Mouse (Mus musculus) embryo, embryonic 11.5 days (tissue): Measurements from ENCODE around the gene 1700022I11Rik.
"Not testable (repeated sequence)": the region's sequence is repeated elsewhere in the genome, so short reads cannot be mapped to it uniquely, and the experiment has no call there.

ENCODE experiments used
- DNase-seq: peaks from one replicate; pipeline ENCODE4 v3.0.0-alpha.2; 2012; ENCODE audit warnings: low read depth, low spot score

1700022I11Rik gene

DNA sequence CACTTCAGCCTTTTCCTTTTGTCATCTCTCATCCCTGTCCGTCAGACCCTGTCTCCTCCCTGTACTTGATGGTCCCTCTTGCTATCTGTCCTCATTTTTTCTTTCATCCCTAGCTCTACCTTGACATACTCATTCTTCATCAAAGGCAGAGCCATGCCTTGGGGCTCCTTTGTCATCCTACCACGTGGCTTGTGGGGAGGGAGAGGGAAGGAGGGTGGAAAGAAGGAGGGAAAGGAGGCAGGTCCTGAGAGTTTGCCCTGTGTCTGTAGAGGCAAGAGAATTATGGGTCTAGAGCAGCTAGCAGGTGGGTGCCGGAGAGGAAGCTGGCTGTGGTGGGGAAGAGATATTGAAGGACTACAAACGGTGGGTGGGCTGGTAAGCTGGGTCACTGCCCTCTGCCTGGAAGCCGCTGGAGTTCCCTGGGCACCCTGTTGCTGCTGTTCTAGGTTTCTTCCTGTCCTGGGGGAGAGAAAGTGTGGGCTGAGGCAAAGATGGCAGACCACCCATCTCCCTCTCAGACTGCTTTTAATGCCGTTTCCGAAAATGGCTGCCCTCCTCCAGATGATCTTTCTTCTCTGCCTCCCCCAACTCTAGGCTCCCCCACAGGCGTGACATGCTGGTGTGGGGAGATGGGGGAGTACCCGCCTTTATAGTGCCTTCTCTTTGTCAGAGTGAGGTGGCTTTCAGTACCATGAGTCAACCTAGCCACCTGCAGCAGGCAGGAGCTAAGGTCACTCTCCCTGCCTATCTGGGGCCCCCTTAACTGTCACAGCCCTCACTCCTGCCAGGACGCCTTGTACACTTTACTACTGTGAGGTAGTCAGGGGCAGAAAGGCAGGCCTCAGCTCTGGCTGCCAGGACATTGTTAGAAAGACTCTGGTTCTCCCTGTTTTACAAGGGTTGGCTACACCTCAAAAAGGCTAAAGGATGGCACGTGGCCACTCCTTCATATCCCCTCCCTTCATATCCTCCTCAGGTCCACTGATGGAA is 17.9 kb upstream of the 1700022I11Rik start:
- no peak for DNase-seq

DNA sequence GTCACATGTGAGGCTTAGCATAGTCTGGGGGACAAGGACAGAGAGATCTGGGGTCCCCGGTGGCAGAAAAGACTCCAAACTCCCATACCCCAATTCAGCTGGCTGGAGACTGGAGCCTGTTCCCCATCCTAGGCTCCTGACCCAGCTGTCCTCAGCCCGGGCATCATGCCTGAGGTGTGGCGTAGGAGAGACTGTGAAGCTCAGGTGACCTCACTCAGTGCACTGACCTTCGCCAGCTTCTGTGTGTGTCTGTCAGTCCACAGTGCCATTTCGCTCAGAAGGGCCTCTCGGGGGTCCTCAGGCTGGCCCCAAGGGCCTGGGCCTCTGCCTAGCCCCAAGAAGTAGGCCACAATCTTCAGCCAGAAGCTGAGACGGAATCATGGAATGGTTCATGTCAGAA is 16.8 kb upstream of the 1700022I11Rik start:
- no peak for DNase-seq

DNA sequence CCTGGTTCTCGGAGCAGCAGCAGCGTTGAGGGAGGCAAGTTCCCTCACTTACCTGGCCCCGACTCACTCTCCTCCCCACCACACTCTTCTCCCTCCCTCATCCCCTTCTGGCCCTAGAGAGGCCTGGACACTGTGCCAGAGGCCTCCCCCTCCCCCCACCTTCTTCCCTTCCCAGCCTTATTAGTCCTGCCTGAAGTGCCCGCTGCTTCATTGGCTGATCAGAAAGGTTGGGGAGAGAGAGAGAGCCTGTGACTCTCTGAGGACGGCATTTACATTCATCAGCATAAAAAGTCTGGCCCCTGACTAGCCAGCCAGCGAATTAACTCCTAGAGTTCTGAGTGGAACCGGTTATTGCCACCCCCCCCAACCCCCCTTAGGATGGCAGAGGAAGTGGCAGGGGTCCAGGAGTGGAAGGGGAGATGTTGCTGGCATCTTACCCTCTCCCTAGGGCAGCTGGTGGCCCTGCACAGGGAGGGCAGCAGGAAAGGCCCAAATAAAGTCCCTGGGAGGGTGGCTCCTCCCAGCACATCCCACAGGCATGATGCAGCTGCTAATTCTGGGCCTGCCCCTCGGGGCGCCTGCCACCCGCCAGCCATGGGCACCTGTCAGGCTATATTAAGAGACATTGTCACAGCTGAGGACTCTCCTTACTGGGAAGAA is 15.8 kb upstream of the 1700022I11Rik start:
- no peak for DNase-seq

DNA sequence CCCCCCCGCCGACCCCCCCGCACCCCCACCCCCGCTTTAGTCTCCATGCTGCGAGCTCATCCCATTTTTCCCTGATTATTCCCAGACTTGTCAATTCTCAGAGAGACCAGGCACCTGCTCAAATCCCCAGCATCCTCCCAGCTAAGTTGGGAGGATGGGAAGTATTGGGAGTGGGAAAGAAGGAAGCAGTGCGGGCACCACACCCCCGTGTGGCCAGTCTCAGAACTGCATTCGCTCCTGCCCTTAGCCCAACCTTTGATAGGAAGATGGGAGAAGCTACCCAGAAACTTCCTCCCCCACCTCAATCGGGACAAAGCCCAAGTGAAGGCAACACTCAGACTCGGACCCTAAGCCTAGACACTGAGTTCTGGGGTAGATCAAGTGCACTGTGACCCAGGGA is 15.1 kb upstream of the 1700022I11Rik start:
- DNase-seq, result peak; percentile 50

DNA sequence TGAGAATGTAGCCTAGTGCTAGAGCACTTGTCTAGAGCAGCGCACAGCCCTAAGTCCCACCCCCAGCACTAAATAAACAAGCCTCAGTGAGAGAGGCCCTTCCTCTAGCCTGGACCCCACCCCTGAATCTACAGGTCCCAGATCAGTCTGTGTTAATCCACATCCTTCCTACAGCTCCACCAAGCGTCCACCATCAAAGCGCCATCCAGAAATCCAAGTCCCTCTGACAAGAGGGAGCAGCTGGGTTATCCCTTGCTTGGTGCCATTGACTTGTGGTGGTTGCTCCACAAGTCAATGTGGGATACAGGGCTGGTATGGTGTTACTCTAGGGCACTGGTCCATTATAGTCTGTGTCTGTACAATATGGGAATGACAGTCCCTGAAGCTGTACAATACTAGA is 14.2 kb upstream of the 1700022I11Rik start:
- DNase-seq, result no peak

DNA sequence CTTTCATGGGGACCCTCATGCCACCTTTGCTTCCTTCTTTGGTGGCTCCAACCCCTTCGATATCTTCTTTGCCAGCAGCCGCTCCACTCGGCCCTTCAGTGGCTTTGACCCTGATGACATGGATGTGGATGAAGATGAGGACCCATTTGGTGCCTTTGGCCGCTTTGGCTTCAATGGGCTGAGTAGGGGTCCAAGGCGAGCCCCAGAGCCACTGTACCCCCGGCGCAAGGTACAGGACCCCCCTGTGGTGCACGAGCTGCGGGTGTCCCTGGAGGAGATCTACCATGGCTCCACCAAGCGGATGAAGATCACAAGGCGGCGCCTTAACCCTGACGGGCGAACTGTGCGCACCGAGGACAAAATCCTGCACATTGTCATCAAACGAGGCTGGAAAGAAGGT is 12.8 kb upstream of the 1700022I11Rik start:
- no peak for DNase-seq

DNA sequence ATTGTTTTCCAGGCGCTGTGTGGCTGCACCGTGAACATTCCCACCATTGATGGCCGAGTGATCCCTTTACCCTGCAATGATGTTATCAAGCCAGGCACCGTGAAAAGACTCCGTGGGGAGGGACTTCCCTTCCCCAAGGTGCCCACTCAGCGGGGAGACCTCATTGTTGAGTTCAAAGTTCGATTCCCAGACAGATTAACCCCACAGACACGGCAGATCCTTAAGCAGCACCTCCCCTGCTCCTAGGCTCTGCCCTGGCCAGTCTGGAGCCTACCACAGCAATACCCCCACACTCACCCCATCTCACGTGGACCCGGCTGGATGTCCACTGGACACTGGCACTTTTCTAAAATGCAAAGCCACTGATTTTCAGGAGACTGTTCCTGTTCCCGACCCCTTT is 12.1 kb upstream of the 1700022I11Rik start:
- DNase-seq, result no peak

DNA sequence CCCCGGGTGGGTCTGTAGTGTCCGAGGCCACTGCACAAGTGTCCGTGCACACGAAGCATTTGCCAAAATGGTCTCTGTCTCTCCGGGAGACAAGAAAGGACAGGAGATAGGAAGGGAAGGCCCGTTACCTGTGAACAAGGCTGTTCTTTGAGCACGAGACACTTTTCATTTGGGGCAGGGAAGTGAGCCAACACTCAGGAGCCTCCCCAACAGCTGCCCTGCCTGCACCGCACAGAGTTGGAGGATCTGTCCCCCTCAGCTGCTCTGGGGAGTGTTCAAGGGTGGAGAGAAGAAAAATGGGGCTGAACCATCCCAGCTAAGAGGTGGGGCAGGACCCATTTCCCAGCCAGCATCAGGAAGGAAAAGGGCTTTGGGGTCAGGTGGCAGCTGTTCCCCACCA is 11.4 kb upstream of the 1700022I11Rik start:
- no peak for DNase-seq

DNA sequence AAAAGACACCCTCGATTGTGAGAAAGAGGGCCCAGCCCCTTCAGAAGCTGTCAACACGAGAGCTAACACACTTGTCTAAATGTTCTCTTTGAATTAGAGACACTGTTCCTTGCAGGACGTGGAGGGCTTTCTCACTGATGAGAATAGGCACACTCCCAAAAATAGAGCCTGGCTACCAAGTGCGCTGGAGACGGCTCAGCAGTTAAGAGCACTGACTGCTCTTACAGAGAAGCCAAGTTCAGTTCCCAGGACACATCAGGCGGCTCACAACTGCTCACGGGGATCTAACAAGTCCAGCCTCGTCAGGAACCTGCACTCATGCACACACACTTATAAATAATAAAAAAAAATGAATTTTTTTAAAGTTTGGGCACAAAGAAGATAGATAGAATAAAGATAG is 10.5 kb upstream of the 1700022I11Rik start:
- DNase-seq, result no peak

DNA sequence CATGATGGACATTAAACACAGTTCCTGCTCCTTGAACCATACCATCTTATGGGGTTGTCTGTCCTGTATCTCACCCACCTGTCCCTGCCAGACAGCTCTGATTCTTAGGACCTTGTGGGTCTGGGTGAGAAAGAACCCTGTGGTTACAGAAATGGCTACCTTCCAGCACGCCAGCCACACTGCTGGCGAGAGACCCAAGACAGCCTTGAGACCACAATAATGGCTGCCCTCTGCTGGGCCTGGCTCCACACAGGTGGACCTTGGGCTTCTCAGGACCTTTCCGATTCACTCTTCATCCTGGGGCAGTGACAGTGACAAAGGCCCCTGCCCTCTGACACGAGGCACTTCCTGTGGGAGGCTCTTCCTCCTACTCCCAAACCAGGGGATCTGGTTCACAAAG is 10.0 kb upstream of the 1700022I11Rik start:
- no peak for DNase-seq

DNA sequence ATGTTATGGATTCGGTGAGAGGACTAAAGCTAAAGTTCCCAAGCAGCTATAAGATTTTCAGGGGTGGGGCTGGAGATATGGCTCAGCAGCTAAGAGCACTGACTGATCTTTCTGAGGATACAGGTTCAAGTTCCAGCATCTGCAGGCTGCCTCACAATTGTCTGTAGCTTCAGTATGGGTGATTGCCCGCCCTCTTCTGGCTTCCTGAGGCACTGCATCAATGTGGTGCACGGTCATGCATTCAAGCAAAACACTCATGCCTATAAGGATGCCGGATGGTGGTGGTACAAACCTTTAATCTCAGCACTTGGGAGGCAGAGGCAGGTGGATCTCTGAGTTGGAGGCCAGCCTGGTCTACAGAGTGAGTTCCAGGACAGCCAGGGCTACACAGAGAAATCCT is 7.8 kb upstream of the 1700022I11Rik start:
- DNase-seq, result peak; percentile 30

DNA sequence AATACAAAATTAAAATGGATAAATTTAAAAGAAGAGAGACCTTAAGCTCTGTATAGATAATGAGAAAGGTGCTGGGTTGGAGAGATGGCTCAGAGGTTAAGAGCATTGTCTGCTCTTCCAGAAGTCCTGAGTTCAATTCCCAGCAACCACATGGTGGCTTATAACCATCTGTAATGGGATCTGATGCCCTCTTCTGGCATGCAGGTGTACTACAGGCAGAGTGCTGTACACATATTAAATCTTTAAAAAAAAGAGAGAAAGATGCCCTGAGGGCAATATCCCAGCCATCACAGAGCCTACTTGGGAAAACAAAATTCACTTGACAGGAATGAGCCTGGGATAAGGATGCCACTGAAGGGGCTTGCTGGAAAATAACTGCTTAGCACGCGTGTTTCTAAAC is 5.9 kb upstream of the 1700022I11Rik start:
- no peak for DNase-seq

DNA sequence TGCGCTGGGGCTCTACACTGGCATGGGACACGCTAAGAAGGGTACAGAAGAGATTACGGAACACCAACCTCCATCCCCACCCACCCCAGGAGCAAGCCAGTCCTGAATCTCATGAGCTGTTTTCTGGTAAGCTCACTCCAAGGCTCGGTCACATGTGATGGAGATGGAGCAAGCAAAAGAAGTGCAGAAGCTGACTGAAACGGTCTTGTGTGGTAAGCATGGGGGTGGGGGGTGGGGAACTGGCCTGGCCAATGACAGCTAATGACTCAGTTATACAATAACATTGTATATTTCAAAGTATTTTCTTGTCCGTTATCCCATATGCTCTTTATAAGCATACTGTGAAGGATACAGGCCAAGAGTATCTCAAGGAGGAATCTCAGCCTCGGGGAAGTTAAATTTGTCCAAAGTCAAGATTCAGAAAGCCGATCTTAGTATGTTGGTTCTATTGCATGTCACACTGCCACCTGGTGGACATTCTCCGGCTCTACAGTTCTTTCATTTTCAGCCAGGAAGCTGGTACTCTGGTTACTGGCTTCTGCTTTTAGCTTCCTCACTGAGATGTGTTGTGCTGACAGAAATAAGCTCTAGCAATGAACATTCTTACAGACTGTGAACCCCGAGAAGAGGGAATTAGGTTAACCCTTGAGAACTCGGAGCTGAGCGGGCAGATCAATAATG is 4.2 kb upstream of the 1700022I11Rik start:
- peak; percentile 60 for DNase-seq

DNA sequence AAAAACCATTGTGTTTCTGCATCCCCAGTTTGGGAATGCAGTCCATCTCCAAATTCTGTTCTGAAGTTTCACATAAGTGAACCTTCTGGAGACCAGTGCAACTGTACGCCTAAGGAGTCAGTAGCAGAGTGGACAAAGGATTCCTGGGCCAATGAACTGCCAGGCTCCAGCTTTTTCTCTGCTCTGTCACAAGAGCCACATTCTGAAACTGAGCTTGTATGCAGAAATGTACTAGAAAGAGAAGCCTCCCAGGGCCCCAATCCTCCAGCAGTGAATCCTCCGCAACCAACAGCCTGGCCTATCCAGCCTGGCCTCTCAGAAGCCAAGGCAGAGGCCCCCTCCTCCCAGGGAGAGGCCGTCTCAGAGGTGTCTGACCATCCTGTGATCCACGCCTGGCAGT is 3.5 kb downstream of the 1700022I11Rik start:
- DNase-seq, result no peak

DNA sequence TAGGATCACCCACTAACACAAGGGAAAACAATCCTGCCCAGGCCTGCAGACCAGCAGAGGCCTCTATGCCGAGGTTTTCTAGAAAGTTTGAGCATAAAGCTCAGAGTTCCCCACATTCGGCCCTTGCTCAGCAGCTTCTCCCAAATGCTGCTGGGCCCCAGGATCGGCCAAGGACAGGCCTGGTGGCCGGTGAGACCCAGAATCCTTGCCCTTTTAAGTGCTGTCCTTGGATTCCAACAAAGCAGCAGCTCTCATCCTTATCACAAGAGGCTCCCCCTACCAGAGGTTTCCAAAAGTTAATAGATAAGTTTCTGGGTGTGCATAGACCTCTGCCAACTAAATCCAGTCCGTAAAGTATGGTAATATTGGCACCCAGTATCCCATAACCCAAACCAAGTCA is 4.5 kb downstream of the 1700022I11Rik start:
- no peak for DNase-seq

DNA sequence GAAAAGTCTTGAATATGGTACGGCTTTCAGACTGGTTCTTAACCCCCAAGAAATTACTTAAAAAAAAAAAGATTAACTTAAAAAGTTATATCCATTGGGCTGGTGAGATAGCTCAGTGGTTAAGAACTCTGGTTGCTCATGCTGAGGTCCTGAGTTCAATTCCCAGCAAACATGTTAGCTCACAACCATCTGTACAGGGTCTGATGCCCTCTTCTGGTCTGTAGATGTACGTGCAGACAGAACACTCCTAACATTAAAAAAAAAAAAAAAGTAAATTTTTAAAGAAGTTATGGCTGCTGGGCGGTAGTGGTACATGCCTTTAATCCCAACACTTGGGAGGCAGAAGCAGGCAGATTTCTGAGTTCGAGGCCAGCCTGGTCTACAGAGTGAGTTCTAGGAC is 8.7 kb downstream of the 1700022I11Rik start:
- no peak for DNase-seq

DNA sequence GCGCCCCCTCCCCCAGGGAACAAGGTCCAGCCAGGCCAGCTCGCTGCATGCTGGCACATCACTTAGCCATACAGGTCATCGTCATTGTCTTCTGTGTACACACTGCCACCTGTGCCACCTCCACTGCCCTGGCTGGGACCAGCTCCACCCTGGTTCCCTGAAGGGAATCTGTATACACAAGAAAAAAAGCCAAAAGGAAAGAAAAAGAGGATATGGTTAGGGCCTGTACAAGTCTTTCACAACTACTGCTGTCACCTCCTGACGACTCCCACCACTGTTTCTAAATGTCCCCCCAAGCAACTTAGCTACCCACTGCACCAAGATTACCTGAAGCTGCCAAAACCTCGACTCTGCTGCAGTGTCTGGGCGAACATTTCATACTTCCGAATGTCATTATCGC is 11.1 kb downstream of the 1700022I11Rik start:
- not testable (repeated sequence) for DNase-seq

DNA sequence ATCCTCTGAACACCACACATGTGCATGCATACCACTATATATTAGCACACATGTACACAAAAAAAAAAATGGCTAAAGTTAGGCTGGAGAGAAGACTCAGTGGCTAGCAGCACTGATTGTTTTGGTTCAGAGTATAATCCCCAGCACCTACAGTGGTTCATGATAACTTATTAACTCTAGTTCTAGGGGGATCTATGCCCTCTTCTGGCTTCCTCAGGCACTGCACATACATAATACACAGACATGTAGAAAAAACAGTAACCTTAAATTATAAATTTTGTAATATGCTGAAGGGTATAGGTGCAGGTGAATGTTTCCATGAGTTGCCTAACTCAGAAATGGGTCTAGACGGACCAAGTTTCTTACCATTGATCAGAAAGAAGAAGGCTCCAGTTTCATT is 18.9 kb downstream of the 1700022I11Rik start:
- DNase-seq, result no peak

DNA sequence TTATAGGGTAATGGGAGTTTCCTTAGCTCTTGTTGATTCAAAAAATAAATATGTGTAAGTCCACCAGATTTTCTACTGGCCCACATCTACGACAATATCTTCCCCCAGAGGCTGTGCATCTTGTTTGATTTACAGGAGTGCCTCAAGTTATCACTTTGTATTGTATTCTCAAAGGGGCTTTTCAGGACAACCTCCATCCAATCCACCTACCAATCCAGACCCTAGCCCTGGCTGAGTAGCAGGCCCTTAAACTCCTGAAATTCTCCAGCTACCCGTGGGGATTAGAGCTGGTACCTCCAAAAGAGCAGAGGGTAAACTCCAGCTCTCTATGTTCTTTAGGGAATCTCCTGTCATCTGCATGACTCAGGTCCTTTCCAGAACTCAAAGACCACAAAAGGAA is 28.6 kb downstream of the 1700022I11Rik start:
- DNase-seq, result no peak

DNA sequence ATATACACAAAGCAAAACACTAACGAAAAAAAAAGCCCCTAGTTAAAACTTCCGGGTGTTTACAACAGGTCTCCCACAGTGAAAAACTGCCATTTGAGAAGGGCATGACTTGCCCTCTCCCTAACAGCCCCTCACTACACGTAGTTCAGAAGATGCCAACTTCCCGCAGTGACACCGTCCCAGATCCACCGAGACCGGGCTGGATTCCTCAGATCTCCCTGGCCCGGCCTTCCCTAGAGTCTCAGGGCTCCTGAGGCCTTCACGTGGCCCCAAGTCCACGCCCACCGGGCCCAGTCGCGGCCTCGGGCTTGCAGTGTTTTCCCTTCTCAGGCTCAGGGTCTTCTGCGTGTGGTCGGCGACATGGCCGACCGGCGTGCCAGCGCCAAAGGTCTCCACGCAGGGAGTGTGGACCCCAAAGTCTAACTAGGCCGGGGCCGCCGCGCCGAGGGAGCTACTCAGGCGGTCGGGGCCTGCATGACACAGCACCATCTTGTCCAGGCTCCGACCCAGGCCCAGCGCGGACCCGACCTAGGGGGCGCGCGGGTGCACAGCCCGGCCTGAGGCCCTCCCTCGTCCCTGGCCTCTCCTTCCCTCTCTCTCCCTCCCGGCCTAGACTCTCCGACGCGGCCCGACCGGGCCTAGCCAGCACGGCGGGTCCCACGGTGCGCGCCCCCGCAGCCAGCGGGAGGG is 30.2 kb downstream of the 1700022I11Rik start:
- DNase-seq, result peak; percentile 61

DNA sequence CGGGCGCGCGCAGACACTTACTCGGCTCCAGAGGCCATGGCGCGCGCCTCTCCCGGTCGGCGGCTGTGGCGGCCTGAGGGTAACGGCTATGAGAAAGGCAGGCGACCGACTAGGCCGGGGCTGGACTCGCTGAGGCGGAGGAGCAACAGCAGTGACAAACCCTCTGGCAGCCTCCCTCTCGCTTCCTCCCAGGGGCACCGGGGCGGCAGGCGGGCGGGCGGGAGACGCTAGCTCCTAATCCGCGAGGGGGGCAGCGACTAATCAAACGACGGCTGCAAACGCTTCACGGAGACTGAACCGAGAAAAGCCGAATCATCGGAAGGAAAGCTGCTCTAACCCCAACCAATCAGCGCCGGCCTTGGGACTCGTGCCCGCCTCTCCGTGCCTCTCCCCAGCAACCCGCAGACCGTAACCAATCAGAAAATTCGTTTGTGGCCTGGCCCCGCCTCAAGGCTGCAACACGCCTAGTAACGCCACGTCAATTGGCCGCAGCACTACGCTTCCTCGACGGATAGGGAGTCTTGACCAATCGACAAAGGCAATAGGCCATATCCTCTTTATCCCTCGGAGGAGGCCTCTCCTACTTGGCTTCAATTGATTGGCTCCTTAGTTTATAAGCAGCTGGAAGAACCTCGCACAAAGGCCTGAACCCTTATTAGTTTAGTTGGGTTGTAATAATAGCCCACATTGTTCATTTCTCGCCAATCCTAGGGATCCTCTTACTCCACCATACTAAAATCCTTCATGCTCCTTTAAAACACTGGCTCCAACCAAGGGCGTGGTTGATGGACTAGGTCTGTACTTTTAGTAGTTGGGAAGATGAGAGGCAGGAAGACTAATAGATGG is 31.0 kb downstream of the 1700022I11Rik start, which contains the start of gene Vcp:
TSS of gene Vcp (minus strand) at position 367 of the 846 bp plus-strand sequence.
- peak; percentile 94 for DNase-seq
